Mouse (Mus musculus): ENCODE results near the gene Pdzd2.

DNA sequence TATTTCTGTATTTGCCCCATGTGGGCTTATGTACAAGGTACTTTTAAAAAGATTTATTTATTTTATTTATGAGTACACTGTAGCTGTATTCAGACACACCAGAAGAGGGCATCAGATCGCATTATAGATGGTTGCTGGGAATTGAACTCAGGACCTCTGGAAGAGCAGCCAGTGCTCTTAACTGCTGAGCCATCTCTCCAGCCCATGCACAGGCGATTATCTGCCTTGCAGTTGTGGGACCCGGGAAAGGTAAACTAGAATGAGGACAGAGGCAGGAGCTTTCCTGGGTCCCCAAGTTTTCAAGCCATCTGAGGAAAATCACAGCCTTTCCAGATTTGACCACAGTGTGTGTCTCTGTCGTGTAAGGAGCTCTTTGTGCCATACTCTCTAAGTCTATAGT, 370.9 kb downstream of the Pdzd2 start:
- TF ChIP-seq POLR2A (IDR thresholded peaks at IDR 0.05; ENCODE audit: control insufficient read depth, low read depth, low read length), result no peak
- no peak for TF ChIP-seq CTCF (IDR thresholded peaks at IDR 0.05; ENCODE audit: control insufficient read depth, insufficient read depth, insufficient replicate concordance, low read depth, low read length)

All from testis, adult 2 months (tissue).